In the genomic region with DNA sequence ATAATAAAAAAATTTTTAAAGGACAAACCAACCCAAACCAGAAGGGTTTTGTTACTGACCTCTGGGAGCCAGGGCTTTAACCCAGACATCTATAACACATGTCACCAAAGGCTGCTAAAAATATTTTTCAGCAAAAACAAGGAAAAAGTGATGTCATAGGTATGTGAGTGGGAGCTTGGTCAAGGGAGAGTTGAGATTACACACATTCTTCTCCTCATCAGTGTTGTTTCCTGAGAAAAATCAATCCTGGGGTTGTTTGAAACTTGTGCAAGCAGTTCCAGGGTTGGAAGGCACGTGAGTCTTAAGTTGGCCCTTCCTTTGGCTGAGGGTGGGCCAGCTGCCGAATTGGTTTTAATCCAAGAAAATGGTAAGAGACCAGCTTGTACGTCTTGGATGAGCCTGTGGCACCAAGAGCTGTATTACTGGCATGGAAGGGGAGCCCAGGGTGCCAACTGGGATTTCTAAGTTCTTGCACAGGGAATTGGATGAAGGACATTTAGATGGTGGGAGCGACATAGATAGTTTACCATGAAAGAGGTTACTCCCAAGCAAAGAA, we compare ENCODE assay signal across 13 mouse cellular contexts. TPM values are rescaled to one million over a fixed set of nuclear protein-coding genes. Genes with fewer than 3 reads are reported as not detected.
DNase-seq lines count a peak whose midpoint lies in the region; ATAC-seq lines count a peak whose summit lies in the region.
"Had no signal": no experiment of that assay in that cellular context is flagged by ENCODE, and none has a peak within 500 bp of the region (broad histone marks: within the 10 kb centered on the region; RNA-seq: fewer than 3 reads in every experiment).

No protein-coding gene starts in this region.

- H3K9me3 ChIP-seq in kidney, embryonic 15.5 days (replicated peaks): no peaks in the 10 kb centered on the region
- H3K9me3 ChIP-seq in heart, embryonic 16.5 days (replicated peaks; ENCODE audit: control insufficient read depth, low read length): no peaks in the 10 kb centered on the region
- H3K9me3 ChIP-seq in limb, embryonic 10.5 days (replicated peaks): no peaks in the 10 kb centered on the region

- H3K9ac ChIP-seq in kidney, embryonic 15.5 days: no peak overlapping the region
- H3K9ac ChIP-seq in heart, embryonic 16.5 days (ENCODE audit: low read length): no peak overlapping the region

- no peaks in the 10 kb centered on the region for H3K36me3 ChIP-seq in kidney, embryonic 15.5 days
- H3K36me3 ChIP-seq in heart, embryonic 16.5 days (ENCODE audit: control insufficient read depth, insufficient read depth): no peaks in the 10 kb centered on the region
- H3K36me3 ChIP-seq in limb, embryonic 10.5 days: no peaks in the 10 kb centered on the region

- DNase-seq in kidney, postnatal 36 days: no peak
- DNase-seq in NIH3T3 (ENCODE audit: low read depth): peak; percentile 8
- peak; percentile 14 for DNase-seq in lung, postnatal 14 days
- DNase-seq in c-Kit-positive CD71-positive TER-119-positive erythroid progenitor cells, embryonic 14.5 days (ENCODE audit: low spot score): no peak
- DNase-seq in limb, embryonic 10.5 days (ENCODE audit: low spot score): no peak
- DNase-seq: cerebellum, adult 9-10 months; kidney, postnatal 25 days; right cerebral cortex, postnatal 14 days had no signal

- H3K27ac ChIP-seq in kidney, embryonic 15.5 days: no peak overlapping the region
- peak overlapping the region; percentile 53 for H3K27ac ChIP-seq in heart, embryonic 16.5 days (ENCODE audit: low read length)
- no peak overlapping the region for H3K27ac ChIP-seq in limb, embryonic 10.5 days
- H3K27ac ChIP-seq: macrophage had no signal

- H3K4me3 ChIP-seq in kidney, embryonic 15.5 days (replicated peaks): no peak overlapping the region
- H3K4me3 ChIP-seq in heart, embryonic 16.5 days (ENCODE audit: low read length): no peak overlapping the region
- H3K4me3 ChIP-seq in limb, embryonic 10.5 days: no peak overlapping the region

- peaks cover 22% of the 10 kb centered on the region for H3K4me1 ChIP-seq in kidney, embryonic 15.5 days
- H3K4me1 ChIP-seq in heart, embryonic 16.5 days (ENCODE audit: control insufficient read depth, insufficient read depth, low read length): peaks cover 12% of the 10 kb centered on the region
- peaks cover 4% of the 10 kb centered on the region; the same call in 1 of the 2 replicates for H3K4me1 ChIP-seq in limb, embryonic 10.5 days

- no peaks in the 10 kb centered on the region for H3K27me3 ChIP-seq in kidney, embryonic 15.5 days
- no peaks in the 10 kb centered on the region for H3K27me3 ChIP-seq in heart, embryonic 16.5 days (ENCODE audit: control insufficient read depth, insufficient read depth, low read length)
- H3K27me3 ChIP-seq in limb, embryonic 10.5 days (ENCODE audit: low read depth, poor library complexity, severe bottlenecking): no peaks in the 10 kb centered on the region

- 79% methylated on average over 4 of the region's 4 CpGs for WGBS in kidney, embryonic 15.5 days
- WGBS in heart, embryonic 16.5 days: 64% methylated on average over 4 of the region's 4 CpGs
- 92% methylated on average over 4 of the region's 4 CpGs for WGBS in limb, embryonic 10.5 days

- ATAC-seq in kidney, embryonic 15.5 days (replicated peaks; ENCODE audit: low FRiP score): no peak
- ATAC-seq in heart, embryonic 16.5 days (replicated peaks; ENCODE audit: extremely low read depth, insufficient read depth, low FRiP score): peak; percentile 53; the same call in 1 of the 2 replicates
- ATAC-seq: forebrain, embryonic 16.5 days had no signal

- H3K4me2 ChIP-seq in kidney, embryonic 15.5 days: peak overlapping the region; percentile 40; the same call in 1 of the 2 replicates
- H3K4me2 ChIP-seq in heart, embryonic 16.5 days (ENCODE audit: low read depth, low read length): no peak overlapping the region

RNA-seq across cellular contexts. Expression of a gene that starts 2.8 kb away (rescaled TPM):
- 3.6 TPM in 2 replicates for polyA plus RNA-seq in kidney, embryonic 15.5 days (2015; fragmentation: Nextera tagmentation; extraction: Ambion mirVana)
- polyA plus RNA-seq in heart, embryonic 16.5 days (2015; fragmentation: Nextera tagmentation; extraction: Ambion mirVana): 1.0 and 1.4 TPM in 2 replicates
- 0.34 TPM in 1 of 2 replicates, not detected in the other for polyA plus RNA-seq in limb, embryonic 10.5 days (2016; fragmentation: Nextera tagmentation; extraction: Ambion mirVana)
- polyA plus RNA-seq: embryonic facial prominence, embryonic 11.5 days; forebrain, embryonic 16.5 days; macrophage had no signal

Comparison
In these comparisons a context has a peak if more than half of its experiments do, and no peak if none do; other contexts are left out.
1. DNase-seq: peak in NIH3T3 (single experiment) and lung, postnatal 14 days (single experiment); none in kidney, postnatal 36 days (0 of 2), c-Kit-positive CD71-positive TER-119-positive erythroid progenitor cells, embryonic 14.5 days (single experiment) and limb, embryonic 10.5 days (single experiment).